Mouse (Mus musculus): ENCODE results near the gene Trim17.

Trim17 gene

DNA sequence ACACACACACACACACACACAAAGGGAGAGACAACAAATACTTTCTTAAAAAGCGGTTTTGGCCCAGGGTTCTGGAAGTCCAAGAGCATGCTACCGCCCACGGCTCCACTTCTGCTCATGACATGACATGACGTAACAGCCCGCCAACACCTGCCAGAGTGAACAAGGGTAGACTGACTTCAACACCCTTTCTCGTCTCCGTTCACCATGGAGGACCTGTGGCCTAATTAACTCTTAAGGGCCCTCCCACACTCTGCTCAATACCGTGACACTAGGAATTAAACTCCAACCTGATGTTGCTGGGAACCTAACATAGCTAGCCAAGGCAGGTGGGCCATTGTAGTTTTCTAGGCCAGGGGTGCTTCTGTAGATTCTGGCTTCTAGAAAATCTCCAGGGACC lies 14.5 kb downstream of the Trim17 start:
- DNase-seq (ENCODE audit: low spot score): no peak

GRCm38 (mm10) chr11:58969659-58970058 lies 15.2 kb downstream of the Trim17 start:
- DNase-seq (ENCODE audit: low spot score): no peak

DNA sequence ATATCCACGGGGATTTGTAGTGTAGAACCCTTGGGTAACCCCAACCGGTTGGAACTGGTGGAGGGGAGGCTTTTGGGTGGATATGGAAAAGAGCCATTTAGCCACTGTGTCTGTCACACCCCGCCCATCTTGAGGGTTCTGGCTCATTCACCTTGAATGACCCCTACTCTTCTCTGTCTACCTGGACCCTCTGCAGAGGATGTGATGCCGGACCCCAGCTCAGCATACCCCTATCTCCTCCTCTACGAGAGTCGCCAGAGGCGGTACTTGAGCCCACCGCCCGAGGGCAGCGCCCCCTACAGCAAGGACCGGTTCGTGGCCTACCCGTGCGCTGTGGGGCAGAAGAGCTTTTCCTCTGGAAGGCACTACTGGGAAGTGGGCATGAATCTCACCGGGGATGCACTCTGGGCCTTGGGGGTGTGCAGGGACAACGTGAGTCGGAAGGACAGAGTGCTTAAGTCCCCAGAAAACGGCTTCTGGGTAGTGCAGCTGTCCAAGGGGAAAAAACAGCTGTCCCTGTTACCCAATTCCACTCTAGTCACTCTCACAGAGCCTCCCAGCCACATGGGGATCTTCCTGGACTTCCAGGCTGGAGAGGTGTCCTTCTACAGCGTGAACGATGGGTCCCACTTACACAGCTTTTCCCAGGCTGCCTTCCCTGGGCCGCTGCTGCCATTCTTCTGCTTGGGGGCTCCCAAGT lies 16.5 kb downstream of the Trim17 start:
- no peak for DNase-seq (ENCODE audit: low spot score)

DNA sequence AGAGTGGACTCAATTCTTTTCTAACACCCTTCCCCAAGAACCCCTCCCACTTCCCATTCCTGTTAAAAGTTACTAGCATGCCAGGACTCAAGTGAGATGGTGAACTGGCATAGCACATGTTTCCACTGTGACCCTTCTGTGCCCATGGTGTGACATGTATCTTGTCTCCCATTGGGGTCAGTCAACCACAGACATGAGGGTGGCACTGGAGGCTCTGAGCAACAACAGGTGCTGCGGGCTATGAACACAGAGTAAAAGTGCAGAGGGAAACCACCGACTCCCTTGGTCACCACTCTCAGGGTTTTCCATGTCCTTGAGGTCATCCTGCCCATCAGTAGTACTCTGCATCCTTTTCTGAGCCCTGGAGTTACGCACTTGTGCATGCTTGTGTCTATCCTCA lies 17.3 kb downstream of the Trim17 start:
- no peak for DNase-seq (ENCODE audit: low spot score)

- DNase-seq (ENCODE audit: low spot score): no peak
Measured at GRCm38 (mm10) chr11:58974414-58974813, 19.9 kb downstream of the Trim17 start.

DNA sequence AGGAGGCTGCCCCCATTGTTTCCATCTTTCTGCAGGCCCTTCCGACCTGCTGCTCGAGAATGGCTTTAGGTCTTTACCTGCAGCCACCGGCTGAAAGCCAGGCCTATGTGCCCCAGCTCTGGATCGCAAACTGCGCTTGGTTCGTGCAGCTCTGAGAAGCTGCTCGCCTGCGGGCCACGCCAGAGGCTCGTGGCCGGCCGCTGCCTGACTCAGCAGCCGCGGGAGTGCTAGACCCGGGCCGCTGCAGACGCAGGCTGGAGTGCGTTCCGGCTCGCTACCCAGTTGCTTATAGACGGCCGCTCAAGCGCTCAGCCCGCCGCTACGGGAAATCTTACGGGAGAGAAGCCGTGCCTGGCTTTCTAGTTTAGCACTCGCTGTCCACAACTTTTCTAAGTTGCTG lies 22.7 kb downstream of the Trim17 start:
- peak; percentile 46 for DNase-seq (ENCODE audit: low spot score)

GRCm38 (mm10) chr11:58977607-58978026 lies 23.1 kb downstream of the Trim17 start:
- DNase-seq (ENCODE audit: low spot score): peak; percentile 27

DNA sequence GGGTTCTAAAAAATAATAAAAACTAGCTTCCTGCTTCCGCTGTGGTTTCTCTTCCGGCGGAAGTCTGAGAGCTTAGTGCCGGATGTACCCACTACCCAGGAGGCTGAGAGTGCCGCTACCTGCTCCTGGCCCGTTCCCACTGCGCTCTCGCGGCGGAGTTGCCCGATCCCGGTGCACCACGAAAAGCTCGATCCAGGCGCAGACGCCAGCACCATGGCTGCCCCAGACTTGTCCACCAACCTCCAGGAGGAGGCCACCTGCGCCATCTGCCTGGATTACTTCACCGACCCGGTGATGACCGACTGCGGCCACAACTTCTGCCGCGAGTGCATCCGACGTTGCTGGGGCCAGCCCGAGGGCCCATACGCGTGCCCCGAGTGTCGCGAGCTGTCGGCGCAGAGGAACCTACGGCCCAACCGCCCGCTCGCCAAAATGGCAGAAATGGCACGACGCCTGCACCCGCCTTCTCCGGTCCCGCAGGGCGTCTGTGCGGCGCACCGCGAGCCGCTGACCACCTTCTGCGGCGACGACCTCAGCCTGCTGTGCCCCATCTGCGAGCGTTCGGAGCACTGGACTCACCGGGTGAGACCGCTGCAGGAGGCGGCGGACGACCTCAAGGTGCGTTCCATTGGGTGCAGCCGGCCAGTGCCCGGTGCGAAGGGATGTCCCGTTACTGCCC lies 23.7 kb downstream of the Trim17 start, which contains the start of gene Trim11:
Gene Trim11, plus strand, starts transcription at position 67 of the 679 bp plus-strand sequence.
- DNase-seq (ENCODE audit: low spot score): peak; percentile 52

DNA sequence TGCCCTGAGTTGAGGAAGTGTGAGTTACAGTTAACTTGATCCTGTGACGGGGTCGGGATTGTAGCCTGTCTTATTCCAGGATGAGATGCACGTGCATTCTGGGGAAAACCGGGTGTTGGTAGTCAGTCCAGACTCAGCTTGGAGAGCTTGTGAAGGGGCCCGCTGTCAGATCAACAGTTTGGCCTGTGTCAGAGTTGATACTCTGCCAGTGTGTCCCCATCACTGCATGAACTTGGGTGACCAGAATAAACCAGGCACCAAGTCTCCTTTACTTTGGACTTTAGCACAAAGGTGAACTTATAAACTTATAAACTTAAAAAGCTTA lies 24.2 kb downstream of the Trim17 start:
- no peak for DNase-seq (ENCODE audit: low spot score)

DNA sequence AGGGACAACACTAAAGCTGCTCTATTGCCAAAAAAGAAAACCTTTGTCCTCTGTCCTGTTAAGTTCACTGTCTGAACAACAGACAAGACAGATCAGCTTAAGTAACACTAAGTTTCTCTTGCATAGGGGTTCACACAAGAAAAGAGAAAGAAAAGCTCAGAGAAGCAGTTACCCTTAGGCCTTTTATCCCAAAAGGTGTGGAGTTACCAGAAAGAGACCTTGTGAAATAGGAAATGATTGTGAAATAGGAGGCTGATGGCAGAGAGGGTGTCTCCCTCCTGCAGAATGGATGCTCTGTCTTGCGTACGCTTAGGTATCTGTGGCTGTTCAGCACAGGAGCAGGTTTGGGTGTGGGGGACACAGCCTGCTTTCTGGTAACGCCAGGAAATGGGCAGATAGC lies 24.7 kb downstream of the Trim17 start:
- DNase-seq (ENCODE audit: low spot score): no peak

- DNase-seq (ENCODE audit: low spot score): no peak
Measured at GRCm38 (mm10) chr11:58979661-58980060, 25.2 kb downstream of the Trim17 start.

- DNase-seq (ENCODE audit: low spot score): no peak
Measured at GRCm38 (mm10) chr11:58980381-58980990, 26.0 kb downstream of the Trim17 start.

- peak; percentile 51 for DNase-seq (ENCODE audit: low spot score)
Measured at GRCm38 (mm10) chr11:58981541-58982447, 27.3 kb downstream of the Trim17 start.

DNA sequence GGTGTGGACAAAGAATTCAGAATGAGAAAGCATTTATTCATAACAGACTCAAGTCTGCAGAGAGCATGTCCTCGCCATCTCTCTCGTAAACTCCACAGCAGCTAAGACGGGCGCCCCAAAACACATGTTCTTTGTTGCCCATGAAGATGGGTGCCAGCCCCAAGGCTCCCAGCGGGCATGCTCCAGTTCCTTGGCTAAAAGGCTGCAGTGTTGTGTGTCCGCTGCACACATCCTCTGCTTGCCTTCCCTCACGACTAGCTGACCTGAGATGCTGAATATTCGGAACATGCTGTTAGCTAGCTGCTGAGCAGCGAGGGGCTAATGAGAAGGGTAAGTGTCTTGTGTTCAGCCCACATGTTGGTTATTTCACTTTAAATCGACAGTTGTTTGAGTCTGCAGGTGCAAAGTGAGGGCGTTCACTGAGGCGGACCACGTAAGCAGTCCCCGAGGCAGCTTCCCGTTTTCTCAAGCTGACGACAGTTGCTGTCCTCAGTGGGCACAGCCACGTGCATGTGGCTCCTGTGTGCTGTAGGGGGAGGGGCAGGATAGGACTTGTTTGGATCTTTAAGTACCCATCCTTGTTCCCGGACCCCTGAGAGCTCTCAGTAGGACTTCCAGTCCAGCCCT lies 28.1 kb downstream of the Trim17 start:
- DNase-seq (ENCODE audit: low spot score): peak; percentile 39

DNA sequence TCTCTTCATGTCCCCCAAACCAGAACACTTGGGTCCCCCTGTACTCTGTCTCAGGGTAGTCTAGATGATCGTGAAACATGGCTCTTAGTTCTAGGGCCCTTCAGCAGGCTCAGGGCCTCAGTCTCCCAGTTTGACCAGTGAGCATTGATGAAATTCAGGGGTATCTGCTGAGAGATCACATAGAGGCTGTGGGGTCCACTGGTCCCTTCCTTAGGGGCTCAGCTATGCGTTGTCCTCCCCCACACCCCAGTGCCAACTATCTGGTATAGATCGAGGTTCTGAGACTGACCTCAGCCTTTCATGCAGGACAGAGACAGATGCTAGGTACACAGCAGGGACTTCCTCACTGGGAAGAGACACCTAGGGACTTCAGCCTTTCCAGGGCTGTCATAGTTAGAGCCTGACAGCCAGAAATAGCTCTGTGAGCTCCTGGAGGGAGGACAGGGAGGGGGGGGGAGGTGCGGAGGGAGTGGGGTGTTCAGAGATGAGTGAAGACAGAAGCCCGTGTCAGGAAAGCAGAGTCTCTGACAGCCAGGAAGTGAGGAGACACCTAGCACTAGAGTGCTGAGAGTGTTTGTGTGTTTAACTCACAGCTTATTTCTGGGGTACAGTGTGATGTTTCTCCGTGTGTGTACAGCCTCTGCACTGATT lies 29.3 kb downstream of the Trim17 start:
- DNase-seq (ENCODE audit: low spot score): no peak

GRCm38 (mm10) chr11:58984657-58985056 lies 30.2 kb downstream of the Trim17 start:
- no peak for DNase-seq (ENCODE audit: low spot score)

- DNase-seq (ENCODE audit: low spot score): no peak
Measured at GRCm38 (mm10) chr11:58985299-58985917, 30.9 kb downstream of the Trim17 start.

DNA sequence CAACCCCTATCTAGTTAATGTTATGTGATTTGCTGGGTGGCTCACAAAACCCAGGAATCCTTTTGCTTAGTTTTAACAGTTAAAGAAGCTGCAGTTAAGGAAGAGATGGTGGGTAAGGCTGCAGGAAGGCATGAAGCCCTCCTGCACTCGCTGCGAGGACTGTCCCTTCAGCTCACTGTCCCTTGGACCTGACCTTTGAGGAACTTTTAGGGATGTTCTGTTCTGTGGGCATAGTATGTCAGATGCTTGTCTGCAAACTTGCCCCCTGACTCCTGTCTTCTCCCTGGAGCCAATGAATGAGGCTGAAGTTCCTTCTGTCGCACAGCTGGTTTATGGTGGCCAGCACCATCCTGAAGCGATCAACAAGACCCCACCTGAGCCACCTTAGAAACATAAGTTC lies 34.7 kb downstream of the Trim17 start:
- no peak for DNase-seq (ENCODE audit: low spot score)

DNA sequence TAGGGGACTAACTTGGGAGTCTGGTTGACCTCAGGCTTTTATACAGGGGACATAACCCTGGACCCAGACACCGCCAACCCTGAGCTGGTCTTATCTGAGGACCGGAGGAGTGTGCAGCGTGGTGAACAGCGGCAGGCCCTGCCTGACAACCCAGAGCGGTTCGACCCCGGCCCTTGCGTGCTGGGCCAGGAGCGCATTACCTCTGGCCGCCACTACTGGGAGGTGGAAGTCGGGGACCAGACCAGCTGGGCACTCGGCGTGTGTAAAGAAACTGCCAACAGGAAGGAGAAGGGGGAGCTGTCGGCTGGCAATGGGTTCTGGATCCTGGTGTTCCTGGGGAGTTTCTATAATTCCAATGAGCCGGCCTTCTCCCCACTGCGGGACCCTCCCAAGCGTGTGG lies 35.7 kb downstream of the Trim17 start:
- no peak for DNase-seq (ENCODE audit: low spot score)

- no peak for DNase-seq (ENCODE audit: low spot score)
Measured at GRCm38 (mm10) chr11:58990794-58991193, 36.3 kb downstream of the Trim17 start.

DNA sequence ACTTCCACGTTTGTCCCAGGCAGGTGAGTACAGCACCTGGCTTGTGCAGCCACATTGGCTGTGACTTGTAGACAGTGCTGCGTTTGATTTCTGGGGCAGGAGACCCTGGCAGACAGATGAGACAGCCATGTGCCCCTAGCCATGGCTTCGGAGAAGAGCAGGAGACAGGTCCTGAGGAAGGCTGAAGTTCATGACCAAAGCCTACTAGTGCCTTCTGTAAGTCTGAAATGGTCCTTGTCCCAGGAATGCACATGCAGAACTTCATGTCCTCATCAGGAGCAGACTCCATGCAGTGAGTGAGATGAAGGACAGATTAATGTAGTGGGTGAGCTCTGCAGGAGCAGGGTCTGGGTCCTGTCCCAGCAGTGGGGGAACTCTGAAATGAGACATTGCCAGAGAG lies 37.4 kb downstream of the Trim17 start:
- DNase-seq (ENCODE audit: low spot score): no peak
